Mouse (Mus musculus) heart, adult 2 months (tissue): ENCODE results near the gene Pmm2.

Experiments used
- CTCF ChIP-seq: fragments of 200-600 bp; IDR thresholded peaks from 2 replicates; pipeline ENCODE4 v1.8.1; 2022; ENCODE audit warnings: antibody characterized with exemption, mild to moderate bottlenecking, moderate library complexity
- POLR2A ChIP-seq: fragments of 200-500 bp; IDR thresholded peaks from 2 replicates; pipeline ENCODE4 v1.6.1; 2011; ENCODE audit warnings: mild to moderate bottlenecking, low read depth, low read length, control low read depth; ENCODE audit not compliant: insufficient read depth

DNA sequence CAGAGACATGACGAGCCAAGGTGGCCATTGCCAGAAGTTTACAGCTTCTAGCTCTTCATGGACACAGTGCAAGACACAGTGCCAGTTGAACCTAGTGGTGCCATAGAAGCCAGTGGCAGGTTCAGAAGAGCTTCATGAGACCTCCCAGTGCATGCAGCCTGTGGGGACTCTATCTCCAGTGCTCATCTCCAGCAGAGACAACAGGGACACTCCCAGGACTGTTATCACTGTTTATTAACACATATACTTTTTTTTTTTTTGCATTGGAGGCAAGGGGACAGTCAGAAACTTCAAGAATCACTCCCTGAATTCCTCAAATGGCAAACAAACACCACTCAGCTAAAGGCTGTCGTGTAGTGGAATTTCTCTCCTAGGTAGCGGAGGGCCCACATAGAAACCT, 24.0 kb upstream of the Pmm2 start:
- TF ChIP-seq CTCF (no peak), POLR2A (no peak)
